9 mouse cellular contexts compared by ENCODE assay signal in the genomic region with DNA sequence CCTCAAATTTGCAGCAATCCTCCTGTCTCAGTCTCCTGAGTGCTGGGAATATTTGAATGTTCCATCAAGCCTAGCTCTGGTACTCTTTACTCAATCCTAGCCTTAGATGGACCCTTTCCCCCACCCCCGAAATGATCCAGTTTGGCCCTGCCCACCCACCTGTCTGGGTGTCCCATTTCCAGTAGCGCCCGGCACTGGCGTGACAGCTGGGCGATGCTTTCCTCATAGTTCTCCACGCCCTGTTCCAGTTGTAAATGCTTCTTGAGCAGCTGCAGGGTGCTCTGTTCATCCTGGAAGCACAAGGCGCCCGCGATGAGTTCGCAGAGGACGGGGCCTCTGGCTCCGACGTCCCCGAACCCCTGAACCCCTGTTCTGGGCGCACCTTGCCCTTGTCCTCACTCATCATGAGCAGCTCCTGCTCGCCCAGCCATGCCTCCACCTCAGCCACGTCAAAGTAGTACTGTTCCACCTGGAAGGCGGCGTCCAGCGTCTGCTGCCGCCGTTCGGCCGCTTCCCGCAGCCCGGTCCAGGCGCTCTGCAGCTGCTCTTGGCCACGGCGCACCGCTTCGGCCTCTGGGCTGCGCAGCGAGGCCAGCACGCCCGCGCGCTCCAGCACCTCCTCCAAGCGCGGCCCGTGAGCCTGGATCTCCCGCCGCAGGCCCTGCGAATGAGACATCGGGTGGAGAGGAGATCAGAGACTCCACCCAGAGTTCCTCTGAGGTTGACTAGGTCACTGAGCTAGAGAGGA. TPM values are rescaled to one million over a fixed set of nuclear protein-coding genes. Genes with fewer than 3 reads are reported as not detected.
DNase-seq lines count a peak whose midpoint lies in the region; ATAC-seq and TF ChIP-seq lines count a peak whose summit lies in the region.
"Had no signal": no experiment of that assay in that cellular context is flagged by ENCODE, and none has a peak within 500 bp of the region (broad histone marks: within the 10 kb centered on the region; RNA-seq: fewer than 3 reads in every experiment).

No protein-coding gene starts in this region.

- TF ChIP-seq POLR2A in ES-Bruce4 (IDR thresholded peaks at IDR 0.05; ENCODE audit: insufficient read depth, low read length): no peak
- no peak for TF ChIP-seq POLR2A in limb, embryonic 14.5 days (IDR thresholded peaks at IDR 0.05; ENCODE audit: borderline replicate concordance, extremely low read depth, insufficient read depth, insufficient read length)

- DNase-seq in heart, adult 18-20 months: no peak
- DNase-seq in embryonic facial prominence, embryonic 11.5 days (ENCODE audit: low spot score): peak; percentile 30
- peak; percentile 42 for DNase-seq in limb, embryonic 14.5 days (ENCODE audit: low spot score)
- DNase-seq in MN1 (ENCODE audit: low spot score): no peak
- no peak for DNase-seq in right cerebral cortex, postnatal 36 days (ENCODE audit: low spot score in 2 of 2)
- DNase-seq: cerebellum, adult 8-10 months; gastrocnemius, postnatal 25 days had no signal

- TF ChIP-seq CTCF in ES-Bruce4 (IDR thresholded peaks at IDR 0.05; ENCODE audit: low read depth, low read length): no peak

- H3K27me3 ChIP-seq in heart, embryonic 13.5 days (replicated peaks): peaks cover 97% of the 10 kb centered on the region
- no peaks in the 10 kb centered on the region for H3K27me3 ChIP-seq in ES-Bruce4 (ENCODE audit: control insufficient read depth, insufficient read depth, low read length, poor library complexity, severe bottlenecking)
- peaks cover 78% of the 10 kb centered on the region for H3K27me3 ChIP-seq in embryonic facial prominence, embryonic 11.5 days (ENCODE audit: control insufficient read depth, insufficient read depth, low read length)
- H3K27me3 ChIP-seq in limb, embryonic 14.5 days (ENCODE audit: control insufficient read depth, insufficient read depth, low read length): peaks cover 95% of the 10 kb centered on the region

- no peak overlapping the region for H3K27ac ChIP-seq in heart, embryonic 13.5 days (replicated peaks)
- H3K27ac ChIP-seq in ES-Bruce4 (ENCODE audit: insufficient read depth, low read length): no peak overlapping the region
- no peak overlapping the region for H3K27ac ChIP-seq in embryonic facial prominence, embryonic 11.5 days (replicated peaks; ENCODE audit: low read depth, low read length)
- no peak overlapping the region for H3K27ac ChIP-seq in limb, embryonic 14.5 days (replicated peaks; ENCODE audit: low read depth, low read length)

- H3K9me3 ChIP-seq in heart, embryonic 13.5 days: peaks cover 5% of the 10 kb centered on the region; the same call in 1 of the 2 replicates
- H3K9me3 ChIP-seq in ES-Bruce4 (replicated peaks; ENCODE audit: control insufficient read depth, insufficient read depth, low read length, poor library complexity, severe bottlenecking): no peaks in the 10 kb centered on the region; the same call in 1 of the 2 replicates
- H3K9me3 ChIP-seq in embryonic facial prominence, embryonic 11.5 days (replicated peaks; ENCODE audit: control insufficient read depth, low read length): peaks cover 3% of the 10 kb centered on the region
- H3K9me3 ChIP-seq in limb, embryonic 14.5 days (ENCODE audit: control insufficient read depth, low read length): peaks cover 7% of the 10 kb centered on the region

- H3K4me3 ChIP-seq in heart, embryonic 13.5 days: peak overlapping the region; percentile 32
- peak overlapping the region; percentile 24 for H3K4me3 ChIP-seq in ES-Bruce4 (ENCODE audit: low read depth, low read length)
- H3K4me3 ChIP-seq in embryonic facial prominence, embryonic 11.5 days (ENCODE audit: low read depth, low read length): 0 out of 2 replicates have a peak overlapping the region, but pooled peaks have one; percentile 5
- H3K4me3 ChIP-seq in limb, embryonic 14.5 days (replicated peaks; ENCODE audit: low read length): peak overlapping the region; percentile 13; the same call in 1 of the 2 replicates

- H3K9ac ChIP-seq in heart, embryonic 13.5 days: 0 out of 2 replicates have a peak overlapping the region, but pooled peaks have one; percentile 40
- H3K9ac ChIP-seq in ES-Bruce4 (ENCODE audit: low read depth, poor library complexity, severe bottlenecking): peak overlapping the region; percentile 16
- peak overlapping the region; percentile 22 for H3K9ac ChIP-seq in embryonic facial prominence, embryonic 11.5 days (replicated peaks; ENCODE audit: low read length)
- peak overlapping the region; percentile 31; the same call in 1 of the 2 replicates for H3K9ac ChIP-seq in limb, embryonic 14.5 days (ENCODE audit: low read depth, low read length, severe bottlenecking)

- H3K4me1 ChIP-seq in heart, embryonic 13.5 days: peaks cover 10% of the 10 kb centered on the region
- H3K4me1 ChIP-seq in ES-Bruce4 (ENCODE audit: control insufficient read depth, insufficient read depth, low read length): peaks cover 2% of the 10 kb centered on the region
- H3K4me1 ChIP-seq in embryonic facial prominence, embryonic 11.5 days (ENCODE audit: control insufficient read depth, insufficient read depth, low read length): no peaks in the 10 kb centered on the region; the same call in 1 of the 2 replicates
- no peaks in the 10 kb centered on the region for H3K4me1 ChIP-seq in limb, embryonic 14.5 days (ENCODE audit: control insufficient read depth, insufficient read depth, low read length)

- 6% methylated on average over 44 of the region's 44 CpGs for WGBS in heart, embryonic 13.5 days
- WGBS in embryonic facial prominence, embryonic 11.5 days: 7% methylated on average over 44 of the region's 44 CpGs
- whole genome bisulfite sequencing in limb, embryonic 14.5 days: 6% methylated on average over 44 of the region's 44 CpGs

- ATAC-seq in heart, embryonic 13.5 days (ENCODE audit: extremely low read depth, insufficient number of reproducible peaks, low FRiP score, low TSS enrichment): no peak
- ATAC-seq in embryonic facial prominence, embryonic 11.5 days (replicated peaks; ENCODE audit: insufficient number of reproducible peaks, low FRiP score, low TSS enrichment, low read depth): no peak
- ATAC-seq in limb, embryonic 14.5 days (ENCODE audit: low FRiP score, low read depth): peak; percentile 88

- no peaks in the 10 kb centered on the region for H3K36me3 ChIP-seq in heart, embryonic 13.5 days
- no peaks in the 10 kb centered on the region for H3K36me3 ChIP-seq in ES-Bruce4 (ENCODE audit: control insufficient read depth, insufficient read depth, low read length, poor library complexity, severe bottlenecking)
- H3K36me3 ChIP-seq in embryonic facial prominence, embryonic 11.5 days (replicated peaks; ENCODE audit: control insufficient read depth, insufficient read depth, low read depth, low read length): no peaks in the 10 kb centered on the region
- H3K36me3 ChIP-seq in limb, embryonic 14.5 days (ENCODE audit: control insufficient read depth, insufficient read depth, low read length): no peaks in the 10 kb centered on the region

- H3K4me2 ChIP-seq in heart, embryonic 13.5 days: peak overlapping the region; percentile 56
- peak overlapping the region; percentile 21; the same call in 1 of the 2 replicates for H3K4me2 ChIP-seq in embryonic facial prominence, embryonic 11.5 days (ENCODE audit: low read depth, low read length)
- H3K4me2 ChIP-seq in limb, embryonic 14.5 days (replicated peaks; ENCODE audit: low read depth, low read length, severe bottlenecking): peak overlapping the region; percentile 31

- no peak for TF ChIP-seq EP300 in ES-Bruce4 (IDR thresholded peaks at IDR 0.05; ENCODE audit: insufficient read depth, low read depth, low read length)

RNA-seq across cellular contexts. Expression of a gene that starts 14.7 kb away (rescaled TPM):
- 0.83 and 0.90 TPM in 2 replicates for polyA plus RNA-seq in heart, embryonic 13.5 days (2015; fragmentation: Nextera tagmentation; extraction: Ambion mirVana)
- total RNA-seq in heart, adult 18-20 months (2021): not detected
- 15.8 and 17.1 TPM in 2 replicates for polyA plus RNA-seq in ES-Bruce4 (2011; ENCODE audit: insufficient read depth, insufficient read length, low read depth, missing spikeins)
- polyA plus RNA-seq in embryonic facial prominence, embryonic 11.5 days (2014; fragmentation: Nextera tagmentation; extraction: Ambion mirVana): 0.45 TPM in 1 of 2 replicates, not detected in the other
- polyA plus RNA-seq in limb, embryonic 14.5 days (2012; rRNA removed): 0.32 TPM in 1 of 2 replicates, not detected in the other
- polyA plus RNA-seq in limb, embryonic 14.5 days (2014; fragmentation: Nextera tagmentation; extraction: Ambion mirVana): not detected in 2 replicates
- total RNA-seq: gastrocnemius, postnatal 25 days had no signal

RNA-seq across cellular contexts. Expression of a gene that starts 16.1 kb away (rescaled TPM):
- 28.8 and 32.2 TPM in 2 replicates for polyA plus RNA-seq in heart, embryonic 13.5 days (2015; fragmentation: Nextera tagmentation; extraction: Ambion mirVana)
- 1 to 10 TPM; 5.6 to 6.3 TPM for total RNA-seq in heart, adult 18-20 months (2021)
- 43.6 and 44.5 TPM in 2 replicates for polyA plus RNA-seq in ES-Bruce4 (2011; ENCODE audit: insufficient read depth, insufficient read length, low read depth, missing spikeins)
- 50.2 and 57.5 TPM in 2 replicates for polyA plus RNA-seq in embryonic facial prominence, embryonic 11.5 days (2014; fragmentation: Nextera tagmentation; extraction: Ambion mirVana)
- 58.7 and 80.6 TPM in 2 replicates for polyA plus RNA-seq in limb, embryonic 14.5 days (2012; rRNA removed)
- polyA plus RNA-seq in limb, embryonic 14.5 days (2014; fragmentation: Nextera tagmentation; extraction: Ambion mirVana): 30.5 and 35.5 TPM in 2 replicates

RNA-seq across cellular contexts. Expression of a gene that starts 34.4 kb away (rescaled TPM):
- 51.3 and 53.3 TPM in 2 replicates for polyA plus RNA-seq in heart, embryonic 13.5 days (2015; fragmentation: Nextera tagmentation; extraction: Ambion mirVana)
- 100 to 1,000 TPM; 185 to 206 TPM for total RNA-seq in heart, adult 18-20 months (2021)
- 66.8 and 72.5 TPM in 2 replicates for polyA plus RNA-seq in ES-Bruce4 (2011; ENCODE audit: insufficient read depth, insufficient read length, low read depth, missing spikeins)
- polyA plus RNA-seq in embryonic facial prominence, embryonic 11.5 days (2014; fragmentation: Nextera tagmentation; extraction: Ambion mirVana): 6.3 and 6.6 TPM in 2 replicates
- 86.0 and 107 TPM in 2 replicates for polyA plus RNA-seq in limb, embryonic 14.5 days (2012; rRNA removed)
- 54.3 and 57.1 TPM in 2 replicates for polyA plus RNA-seq in limb, embryonic 14.5 days (2014; fragmentation: Nextera tagmentation; extraction: Ambion mirVana)

Comparison
In these comparisons a context has a peak if more than half of its experiments do, and no peak if none do; other contexts are left out.
1. DNase-seq: peak in embryonic facial prominence, embryonic 11.5 days (single experiment) and limb, embryonic 14.5 days (single experiment); none in heart, adult 18-20 months (0 of 2), MN1 (single experiment) and right cerebral cortex, postnatal 36 days (0 of 2).
2. Peak in every context shown above with its lines, with median percentiles within 50 percentile points of each other: H3K4me2 ChIP-seq, H3K4me3 ChIP-seq and H3K9ac ChIP-seq.